ENCODE assay signal across 22 mouse cellular contexts in genomic region chr9:98433021-98433420, GRCm38 (mm10). TPM values are rescaled to one million over a fixed set of nuclear protein-coding genes. Genes with fewer than 3 reads are reported as not detected.
A peak's percentile ranks its signal among the peaks of the same experiment; 100 is the strongest.
DNase-seq lines count a peak whose midpoint lies in the region; ATAC-seq and TF ChIP-seq lines count a peak whose summit lies in the region.
"Had no signal": no experiment of that assay in that cellular context is flagged by ENCODE, and none has a peak within 500 bp of the region (broad histone marks: within the 10 kb centered on the region; RNA-seq: fewer than 3 reads in every experiment).

No protein-coding gene starts in this region.

- 83% methylated on average over 2 of the region's 2 CpGs for WGBS in liver, postnatal 0 days (ENCODE audit: insufficient replicate concordance)
- 77% methylated on average over 2 of the region's 2 CpGs for WGBS in liver, embryonic 12.5 days (ENCODE audit: insufficient replicate concordance)
- WGBS in stomach, embryonic 16.5 days, result 79% methylated on average over 2 of the region's 2 CpGs

- no peak for TF ChIP-seq CTCF in liver, postnatal 0 days (IDR thresholded peaks at IDR 0.05; ENCODE audit: low read depth)
- no peak for TF ChIP-seq CTCF in embryonic fibroblast, embryonic 13.5 days (IDR thresholded peaks at IDR 0.05; ENCODE audit: borderline replicate concordance, insufficient read depth, low read length)

- peaks cover 33% of the 10 kb centered on the region for H3K4me1 ChIP-seq in liver, postnatal 0 days (ENCODE audit: insufficient read depth)
- H3K4me1 ChIP-seq in liver, embryonic 12.5 days, result peaks cover 23% of the 10 kb centered on the region
- peaks cover 8% of the 10 kb centered on the region for H3K4me1 ChIP-seq in embryonic fibroblast, embryonic 13.5 days (ENCODE audit: control insufficient read depth, insufficient read depth, low read length)
- peaks cover 53% of the 10 kb centered on the region for H3K4me1 ChIP-seq in stomach, embryonic 16.5 days (ENCODE audit: control insufficient read depth, insufficient read depth, low read length)

- H3K27me3 ChIP-seq in liver, postnatal 0 days (ENCODE audit: insufficient read depth, low read length), result no peaks in the 10 kb centered on the region
- H3K27me3 ChIP-seq in liver, embryonic 12.5 days (replicated peaks), result no peaks in the 10 kb centered on the region
- H3K27me3 ChIP-seq in stomach, embryonic 16.5 days (ENCODE audit: control insufficient read depth, insufficient read depth, low read length), result no peaks in the 10 kb centered on the region
- H3K27me3 ChIP-seq: limb, embryonic 12.5 days had no signal

- peak; percentile 71 for ATAC-seq in liver, postnatal 0 days
- no peak for ATAC-seq in liver, embryonic 12.5 days
- peak; percentile 48; the same call in 1 of the 2 replicates for ATAC-seq in stomach, embryonic 16.5 days (ENCODE audit: insufficient read depth, low FRiP score)
- ATAC-seq: forebrain, postnatal 0 days had no signal

- H3K27ac ChIP-seq in liver, postnatal 0 days (ENCODE audit: low read depth), result peak overlapping the region; percentile 18; the same call in 1 of the 2 replicates
- H3K27ac ChIP-seq in liver, embryonic 12.5 days, result no peak overlapping the region
- H3K27ac ChIP-seq in embryonic fibroblast, embryonic 13.5 days (ENCODE audit: insufficient read depth, low read length), result peak overlapping the region; percentile 44; the same call in 1 of the 2 replicates
- peak overlapping the region; percentile 88 for H3K27ac ChIP-seq in stomach, embryonic 16.5 days (ENCODE audit: low read length)
- H3K27ac ChIP-seq: heart, adult 2 months; left cerebral cortex, adult 2 months; limb, embryonic 12.5 days had no signal

- TF ChIP-seq EP300 in liver, postnatal 0 days (IDR thresholded peaks at IDR 0.05; ENCODE audit: low read depth), result no peak

- no peak overlapping the region for H3K4me3 ChIP-seq in liver, postnatal 0 days (ENCODE audit: low read depth, low read length)
- H3K4me3 ChIP-seq in liver, embryonic 12.5 days, result no peak overlapping the region
- H3K4me3 ChIP-seq in embryonic fibroblast, embryonic 13.5 days (ENCODE audit: insufficient read depth, low read length), result no peak overlapping the region
- no peak overlapping the region for H3K4me3 ChIP-seq in stomach, embryonic 16.5 days (replicated peaks; ENCODE audit: low read length)
- H3K4me3 ChIP-seq: heart, adult 2 months; left cerebral cortex, adult 2 months; limb, embryonic 12.5 days; myocyte had no signal

- no peak for TF ChIP-seq POLR2A in embryonic fibroblast, embryonic 13.5 days (IDR thresholded peaks at IDR 0.05; ENCODE audit: low read depth, low read length)

- no peak overlapping the region for H3K9ac ChIP-seq in liver, postnatal 0 days (replicated peaks)
- no peak overlapping the region for H3K9ac ChIP-seq in liver, embryonic 12.5 days
- H3K9ac ChIP-seq in stomach, embryonic 16.5 days (ENCODE audit: low read length), result peak overlapping the region; percentile 0; the same call in 1 of the 2 replicates
- H3K9ac ChIP-seq: forebrain, postnatal 0 days; limb, embryonic 12.5 days had no signal

- no peaks in the 10 kb centered on the region for H3K36me3 ChIP-seq in liver, postnatal 0 days (replicated peaks; ENCODE audit: insufficient read depth, low read length)
- peaks cover 7% of the 10 kb centered on the region for H3K36me3 ChIP-seq in liver, embryonic 12.5 days
- no peaks in the 10 kb centered on the region for H3K36me3 ChIP-seq in stomach, embryonic 16.5 days (ENCODE audit: control insufficient read depth, insufficient read depth, low read length)
- H3K36me3 ChIP-seq: limb, embryonic 12.5 days had no signal

- H3K9me3 ChIP-seq in liver, postnatal 0 days (ENCODE audit: low read length), result no peaks in the 10 kb centered on the region
- H3K9me3 ChIP-seq in liver, embryonic 12.5 days (replicated peaks), result no peaks in the 10 kb centered on the region
- H3K9me3 ChIP-seq in stomach, embryonic 16.5 days (replicated peaks; ENCODE audit: control insufficient read depth, low read length), result no peaks in the 10 kb centered on the region
- H3K9me3 ChIP-seq: limb, embryonic 12.5 days had no signal

- DNase-seq in heart, adult 11 months, result peak; percentile 83
- no peak for DNase-seq in heart, adult 8-10 months (ENCODE audit: low spot score)
- DNase-seq in liver, postnatal 0 days, result peak; percentile 23
- no peak for DNase-seq in urinary bladder, adult 18-20 months (ENCODE audit: low spot score in 2 of 2)
- no peak for DNase-seq in adrenal gland, postnatal 10 days
- DNase-seq: adrenal gland, postnatal 25 days; cerebellum, postnatal 25 days; forebrain, postnatal 0 days; heart, adult 2 months; kidney, adult 18-20 months; lung, adult 18-20 months; lung, postnatal 4 days; right cerebral cortex, postnatal 14 days had no signal

- no peak overlapping the region for H3K4me2 ChIP-seq in liver, postnatal 0 days (ENCODE audit: low read depth, low read length)
- H3K4me2 ChIP-seq in liver, embryonic 12.5 days, result no peak overlapping the region
- H3K4me2 ChIP-seq in stomach, embryonic 16.5 days (ENCODE audit: low read depth, low read length), result 0 out of 2 replicates have a peak overlapping the region, but pooled peaks have one; percentile 19
- H3K4me2 ChIP-seq: limb, embryonic 12.5 days; midbrain, embryonic 11.5 days had no signal

RNA-seq across cellular contexts. Expression of gene Rbp1, which starts 10.3 kb away (rescaled TPM):
- 1 to 10 TPM; 4.9 to 7.8 (median 5.4) TPM for total RNA-seq in heart, adult 8-10 months (2022)
- polyA plus RNA-seq in liver, postnatal 0 days (2015; fragmentation: Nextera tagmentation; extraction: Ambion mirVana), result 54.3 and 59.6 TPM in 2 replicates
- 36.1 and 37.0 TPM in 2 replicates for polyA plus RNA-seq in liver, embryonic 12.5 days (2016; fragmentation: Nextera tagmentation; extraction: Ambion mirVana)
- polyA plus RNA-seq in embryonic fibroblast, embryonic 13.5 days (2011; ENCODE audit: insufficient read length, low read depth, missing spikeins), result 13.0 and 17.1 TPM in 2 replicates
- 81.3 and 82.8 TPM in 2 replicates for polyA plus RNA-seq in stomach, embryonic 16.5 days (2015; fragmentation: Nextera tagmentation; extraction: Ambion mirVana)
- 10 to 100 TPM; 13.2 to 20.9 TPM for total RNA-seq in adrenal gland, postnatal 10 days (2021)

RNA-seq across cellular contexts. Expression of gene Rbp2, which starts 52.9 kb away (rescaled TPM):
- not detected for total RNA-seq in heart, adult 8-10 months (2022)
- polyA plus RNA-seq in liver, postnatal 0 days (2015; fragmentation: Nextera tagmentation; extraction: Ambion mirVana), result 85.5 and 94.5 TPM in 2 replicates
- polyA plus RNA-seq in liver, embryonic 12.5 days (2016; fragmentation: Nextera tagmentation; extraction: Ambion mirVana), result 2.2 and 2.7 TPM in 2 replicates
- polyA plus RNA-seq in embryonic fibroblast, embryonic 13.5 days (2011; ENCODE audit: insufficient read length, low read depth, missing spikeins), result not detected in 2 replicates
- polyA plus RNA-seq in stomach, embryonic 16.5 days (2015; fragmentation: Nextera tagmentation; extraction: Ambion mirVana), result 164 and 168 TPM in 2 replicates
- 1 to 10 TPM in 1 of 2 experiments, under 1 TPM in 1; 0.48 to 1.4 TPM for total RNA-seq in adrenal gland, postnatal 10 days (2021)
- total RNA-seq: adrenal gland, postnatal 25 days; gastrocnemius, adult 8-10 months; hematopoietic stem cell, adult 5-6 weeks; left cerebral cortex, adult 2 months had no signal
- polyA plus RNA-seq: heart, adult 2 months; limb, embryonic 12.5 days had no signal

Comparison
In these comparisons a context has a peak if more than half of its experiments do, and no peak if none do; other contexts are left out.
1. DNase-seq: peak in heart, adult 11 months (single experiment) and liver, postnatal 0 days (single experiment); none in heart, adult 8-10 months (single experiment), urinary bladder, adult 18-20 months (0 of 2) and adrenal gland, postnatal 10 days (single experiment).
2. RNA of gene Rbp2, which starts 52.9 kb away (polyA plus RNA-seq): 164 to 168 TPM in stomach, embryonic 16.5 days and 85.5 to 94.5 TPM in liver, postnatal 0 days; 2.2 to 2.7 TPM in liver, embryonic 12.5 days and not detected in embryonic fibroblast, embryonic 13.5 days; every median in the first group is over 10 times any median in the second.